Mouse (Mus musculus) hindlimb bud, embryonic 11.5 days (tissue): ENCODE data around the gene Hoxd8.

ENCODE experiments used
- DNase-seq: peaks from one replicate; pipeline ENCODE4 v3.0.0-alpha.2; 2012; ENCODE audit warnings: low read depth, low spot score; ENCODE audit errors: extremely low spot score

The Hoxd8 gene

DNA sequence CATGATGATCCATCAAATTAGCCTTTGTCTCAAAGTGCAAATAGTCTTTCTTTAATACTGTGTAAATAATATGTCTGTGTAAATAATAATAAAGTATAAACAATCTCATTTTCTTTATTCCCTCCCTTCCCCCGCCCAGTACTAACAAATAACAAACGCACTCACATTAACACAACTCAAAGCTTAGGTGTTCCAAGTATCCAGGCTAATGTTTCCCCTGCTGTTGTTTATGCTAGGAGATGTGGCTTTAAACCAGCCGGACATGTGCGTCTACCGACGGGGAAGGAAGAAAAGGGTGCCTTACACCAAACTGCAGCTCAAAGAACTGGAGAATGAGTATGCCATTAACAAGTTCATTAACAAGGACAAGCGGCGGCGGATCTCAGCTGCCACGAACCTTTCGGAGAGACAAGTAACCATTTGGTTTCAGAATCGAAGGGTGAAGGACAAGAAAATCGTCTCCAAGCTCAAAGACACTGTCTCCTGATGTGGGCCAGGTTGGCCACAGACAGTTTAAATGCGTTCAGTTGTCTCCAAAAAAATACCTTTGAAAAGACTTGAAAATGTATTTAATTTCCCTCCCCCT, 34.7 kb upstream of the Hoxd8 start:
- DNase-seq: no peak

DNA sequence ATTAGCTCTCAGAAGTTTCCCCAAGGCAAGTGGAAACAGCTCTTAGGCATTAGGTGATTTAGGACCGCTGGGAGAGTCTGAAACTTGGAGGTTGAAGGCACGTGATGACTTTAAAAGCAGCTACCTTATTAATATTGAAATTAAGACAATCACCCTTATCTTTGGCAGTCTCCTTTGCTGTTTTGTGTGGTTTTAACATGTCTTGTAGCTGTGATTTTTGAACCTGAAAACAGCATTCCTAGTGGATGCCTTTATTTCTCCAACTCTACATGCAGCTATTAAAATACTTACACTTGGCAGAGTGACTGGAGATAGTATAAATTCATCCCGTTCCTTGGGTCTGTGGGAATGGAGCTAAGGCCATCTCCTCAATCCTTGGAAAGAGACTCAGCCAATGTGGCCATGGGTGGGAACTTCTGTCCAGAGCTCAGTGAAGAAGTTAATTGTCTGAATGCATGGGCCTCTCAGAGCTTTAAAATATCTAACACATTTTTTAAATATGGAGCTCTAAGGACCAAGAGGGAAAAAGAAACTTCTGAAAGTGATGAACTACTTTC, 33.7 kb upstream of the Hoxd8 start:
- no peak for DNase-seq

DNA sequence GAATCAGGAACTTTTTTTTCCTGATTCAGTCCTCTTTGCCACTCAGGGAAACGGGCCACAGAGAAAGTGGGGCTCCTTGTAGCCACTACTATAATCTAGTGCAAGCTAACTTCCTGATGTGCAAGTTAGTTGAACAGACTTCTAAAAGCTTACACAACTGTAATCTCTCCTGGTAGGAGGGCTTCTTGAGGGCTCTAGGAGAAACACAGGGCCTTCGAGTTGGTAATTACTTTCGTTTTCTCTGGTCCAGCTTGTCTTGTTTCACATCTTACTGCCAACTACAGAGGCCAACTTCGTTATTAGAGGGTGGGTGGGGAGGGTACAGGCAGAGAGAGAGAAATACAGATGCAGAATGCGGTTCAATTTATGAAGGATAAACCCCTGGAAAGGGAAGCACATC, 32.6 kb upstream of the Hoxd8 start:
- no peak for DNase-seq

DNA sequence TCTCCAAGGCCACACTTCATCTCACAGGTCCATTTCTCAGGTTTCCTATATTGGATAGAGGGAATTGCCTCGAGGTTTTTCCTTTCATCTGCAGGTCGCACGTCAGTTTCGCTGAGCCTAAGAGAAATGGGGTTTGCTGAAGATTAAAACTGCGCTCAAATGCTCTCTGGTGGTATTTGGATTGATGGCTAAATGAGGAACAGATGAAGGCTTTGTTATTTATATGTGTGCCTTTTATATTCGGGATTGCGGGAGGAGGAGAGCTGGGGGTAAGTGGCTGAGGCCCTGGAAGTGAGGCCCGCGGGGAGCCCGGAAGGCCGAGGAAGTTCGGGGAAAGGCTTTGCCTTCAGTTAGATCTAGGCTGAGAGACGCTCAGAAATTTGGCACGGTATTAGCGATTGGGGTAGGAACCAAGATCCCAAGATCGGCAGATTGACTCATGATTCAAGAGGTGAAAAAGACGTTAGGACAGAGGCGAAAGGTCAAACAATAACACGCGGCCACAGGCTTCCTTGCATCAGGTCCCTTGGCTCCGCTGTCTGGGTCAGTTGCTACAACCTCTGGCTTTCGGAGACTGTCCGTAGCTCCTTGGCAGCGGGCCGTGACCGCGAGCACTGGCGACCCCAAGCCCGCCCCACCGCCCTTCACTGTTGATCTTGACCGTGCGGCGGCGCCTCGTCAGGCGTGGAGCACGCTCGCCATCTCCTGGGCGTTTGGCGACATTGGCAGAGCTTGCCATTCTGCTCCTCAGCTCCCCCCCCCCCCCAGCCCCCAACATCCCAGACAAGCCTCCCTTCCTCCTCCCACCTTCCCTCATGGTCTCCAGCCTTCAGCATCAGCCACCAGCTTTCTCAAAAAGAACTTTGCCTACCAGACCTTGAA, 31.7 kb upstream of the Hoxd8 start:
- no peak for DNase-seq

DNA sequence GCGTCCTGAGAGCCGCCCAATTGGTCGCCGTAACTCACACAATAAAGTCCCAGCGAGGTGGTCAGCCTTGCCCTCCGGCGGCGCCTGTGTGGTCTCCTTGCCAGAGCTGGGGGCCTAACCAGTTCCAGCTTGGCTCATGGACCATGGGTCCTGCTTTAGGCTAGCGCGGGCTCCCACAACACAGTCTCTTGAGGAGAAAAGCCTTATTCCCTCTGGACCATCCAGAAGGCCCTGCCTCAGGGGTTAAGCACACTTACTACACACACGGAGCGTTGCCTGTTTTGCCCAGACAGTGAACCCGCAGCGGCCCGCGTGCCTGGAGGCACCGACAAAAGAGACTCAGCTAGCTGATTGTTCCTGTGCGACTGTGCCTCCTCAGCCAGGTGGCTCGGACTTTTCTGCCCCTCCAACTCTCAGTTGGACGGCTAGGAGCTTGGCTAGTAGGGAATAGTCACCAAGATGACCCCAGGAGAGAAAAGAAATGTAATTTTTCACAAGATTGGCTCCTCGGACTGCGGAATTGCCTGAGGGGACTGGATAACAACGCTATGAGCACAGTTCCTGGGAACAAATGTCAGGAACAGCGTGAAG, 30.5 kb upstream of the Hoxd8 start:
- DNase-seq: no peak

DNA sequence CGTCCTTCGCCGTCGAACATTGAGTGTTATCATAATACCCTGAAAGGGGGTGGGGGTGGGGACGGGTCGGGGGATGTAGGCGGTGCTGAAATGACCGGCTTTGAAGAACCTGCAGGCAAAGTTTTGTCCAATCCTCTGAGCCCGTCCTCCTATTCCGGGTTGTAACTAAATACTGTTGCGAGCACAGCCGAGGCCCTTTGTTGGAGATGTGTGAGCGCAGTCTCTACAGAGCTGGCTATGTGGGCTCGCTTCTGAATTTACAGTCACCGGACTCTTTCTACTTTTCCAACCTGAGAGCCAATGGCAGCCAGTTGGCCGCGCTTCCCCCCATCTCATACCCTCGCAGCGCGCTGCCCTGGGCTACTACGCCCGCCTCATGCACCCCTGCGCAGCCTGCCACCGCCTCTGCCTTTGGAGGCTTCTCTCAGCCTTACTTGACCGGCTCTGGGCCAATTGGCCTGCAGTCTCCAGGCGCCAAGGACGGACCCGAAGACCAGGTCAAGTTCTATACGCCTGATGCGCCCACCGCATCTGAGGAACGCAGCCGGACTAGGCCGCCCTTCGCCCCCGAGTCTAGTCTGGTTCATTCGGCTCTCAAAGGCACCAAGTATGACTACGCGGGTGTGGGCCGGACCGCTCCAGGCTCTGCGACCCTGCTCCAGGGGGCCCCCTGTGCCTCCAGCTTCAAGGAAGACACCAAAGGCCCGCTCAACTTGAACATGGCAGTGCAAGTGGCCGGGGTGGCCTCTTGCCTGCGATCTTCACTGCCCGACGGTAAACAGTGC, 29.3 kb upstream of the Hoxd8 start, which contains the start of gene Hoxd12:
Hoxd12 (plus strand) TSS at position 133 of the 785 bp plus-strand sequence.
- no peak for DNase-seq

DNA sequence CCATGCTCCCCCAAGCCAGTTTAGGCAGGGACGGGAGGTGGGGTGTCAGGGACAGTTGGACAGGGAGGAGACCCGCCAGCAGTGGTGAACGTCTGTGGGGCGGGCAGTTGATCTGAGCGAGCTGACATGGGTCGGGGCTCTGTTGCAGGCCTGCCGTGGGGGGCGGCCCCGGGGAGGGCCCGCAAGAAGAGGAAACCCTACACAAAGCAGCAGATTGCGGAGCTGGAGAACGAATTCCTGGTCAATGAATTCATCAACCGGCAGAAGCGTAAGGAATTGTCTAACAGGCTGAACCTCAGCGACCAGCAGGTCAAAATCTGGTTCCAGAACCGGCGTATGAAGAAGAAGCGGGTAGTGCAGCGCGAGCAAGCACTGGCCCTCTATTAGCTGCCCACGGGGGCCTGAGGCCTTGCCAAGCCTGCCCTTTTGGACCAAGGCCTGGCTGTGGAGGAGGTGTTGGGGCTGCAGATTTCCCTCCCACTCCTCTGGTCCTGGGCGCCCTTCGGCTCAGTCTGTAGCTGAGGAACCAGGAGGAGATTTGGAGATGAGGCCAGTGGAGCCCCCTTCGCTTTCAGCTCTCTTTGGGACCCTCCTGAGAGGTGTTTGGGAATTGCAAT, 28.6 kb upstream of the Hoxd8 start:
- DNase-seq: no peak

DNA sequence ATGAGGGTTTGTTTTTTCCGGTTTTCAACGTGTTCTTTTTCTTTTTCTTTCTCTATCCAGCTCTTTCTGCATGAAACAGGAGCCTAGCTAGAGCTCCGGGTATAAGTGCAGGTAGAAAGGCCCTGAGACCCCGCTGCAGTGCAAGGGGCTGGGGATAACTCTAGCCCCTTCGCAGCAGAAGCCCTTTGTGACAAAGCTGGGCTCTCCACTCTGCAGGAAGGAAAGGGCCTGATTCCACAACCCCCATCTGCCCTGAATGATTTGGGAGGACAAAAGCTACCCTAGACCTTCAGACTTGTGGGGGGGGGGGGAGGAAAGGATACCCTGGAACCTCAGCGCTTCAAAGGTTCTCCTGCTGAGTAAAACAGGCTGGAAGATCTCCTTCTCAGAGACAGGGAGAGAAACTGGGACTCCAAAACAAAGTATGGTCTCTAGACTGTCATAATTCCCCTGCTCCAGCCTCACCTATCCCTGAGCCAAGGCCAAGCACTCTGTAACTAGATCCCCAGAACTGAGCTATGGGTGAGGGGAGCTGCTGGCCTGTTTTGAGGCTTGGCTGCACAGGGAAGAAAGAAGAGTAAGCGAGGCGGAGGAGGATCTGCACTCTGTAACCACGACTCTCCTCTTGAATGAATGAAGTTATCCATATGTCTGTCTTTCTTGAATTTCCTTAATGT, 27.9 kb upstream of the Hoxd8 start:
- DNase-seq: no peak

DNA sequence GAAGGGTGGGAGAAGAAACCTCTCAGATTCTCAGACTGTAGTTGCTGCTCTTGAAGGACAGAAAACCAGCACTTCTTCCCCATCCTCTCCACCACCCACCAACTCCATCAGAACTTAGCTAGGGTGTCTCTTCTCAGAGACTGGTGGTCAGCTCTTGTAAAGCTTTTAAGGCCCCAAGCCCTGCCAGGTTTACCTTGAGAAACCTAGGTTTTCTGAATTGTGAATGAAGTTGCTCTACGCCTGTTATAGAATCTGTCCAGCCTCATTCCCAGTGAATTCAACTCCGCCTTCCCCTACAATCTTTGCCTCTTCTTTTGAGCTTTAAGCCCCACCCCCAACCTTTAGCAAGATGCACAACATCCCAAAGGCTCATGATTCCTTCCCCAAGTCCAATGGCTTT, 27.3 kb upstream of the Hoxd8 start:
- DNase-seq: no peak

DNA sequence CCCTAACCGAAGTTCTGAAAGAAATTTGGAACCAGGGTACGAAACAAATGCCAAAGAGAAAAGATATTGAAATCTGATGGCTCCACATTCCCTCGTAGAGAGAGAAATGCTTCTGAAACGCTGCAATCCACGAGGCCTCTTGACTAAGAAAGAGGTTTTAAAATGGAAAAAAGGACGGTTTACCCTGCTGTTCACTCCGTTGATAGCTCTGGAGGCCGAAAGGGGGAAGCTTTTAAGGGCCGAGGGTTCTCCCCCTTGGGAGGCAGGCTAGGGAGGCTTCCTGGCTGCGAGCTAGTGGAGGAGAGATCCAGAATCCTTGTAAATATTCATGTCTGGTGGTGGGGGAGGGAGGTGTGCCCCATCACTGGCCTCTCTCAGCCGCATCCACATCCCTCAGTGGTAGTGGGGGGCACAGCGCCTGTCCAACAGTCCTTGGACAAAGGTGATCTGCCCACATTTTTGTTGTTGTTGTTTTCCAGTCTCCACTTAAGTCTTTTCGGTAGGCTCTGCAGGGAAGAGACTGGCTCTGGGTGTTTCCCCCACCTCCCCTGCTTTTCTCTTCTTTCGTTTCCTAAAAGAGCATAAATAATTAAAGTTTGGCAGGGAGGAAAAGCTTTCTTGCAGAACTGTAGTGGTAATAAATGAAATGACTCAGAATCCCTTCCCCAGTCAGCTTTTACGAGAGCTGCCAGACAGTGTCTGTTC, 25.4 kb upstream of the Hoxd8 start, which contains the start of gene Hoxd11:
Hoxd11 (plus strand) TSS at position 667 of the 705 bp plus-strand sequence.
- DNase-seq: no peak

DNA sequence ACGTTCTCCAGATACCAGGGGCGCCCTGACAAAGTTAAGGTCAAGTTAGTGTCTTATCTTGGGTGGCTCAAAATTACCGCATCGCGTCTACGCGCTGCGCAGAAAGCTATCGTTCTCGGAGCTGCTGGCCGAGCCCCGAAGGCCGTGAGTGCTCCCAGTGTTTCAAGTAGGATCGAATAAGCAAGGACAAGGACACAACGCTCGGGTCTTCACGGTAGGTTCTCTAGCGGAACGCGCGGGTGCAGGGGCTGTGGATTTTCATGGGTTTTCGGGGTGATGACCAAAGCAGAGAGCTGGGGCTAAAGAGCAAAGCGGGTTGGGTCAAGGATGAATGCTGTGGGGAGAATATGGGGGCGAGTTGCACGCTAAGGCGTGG, 24.8 kb upstream of the Hoxd8 start:
- no peak for DNase-seq

DNA sequence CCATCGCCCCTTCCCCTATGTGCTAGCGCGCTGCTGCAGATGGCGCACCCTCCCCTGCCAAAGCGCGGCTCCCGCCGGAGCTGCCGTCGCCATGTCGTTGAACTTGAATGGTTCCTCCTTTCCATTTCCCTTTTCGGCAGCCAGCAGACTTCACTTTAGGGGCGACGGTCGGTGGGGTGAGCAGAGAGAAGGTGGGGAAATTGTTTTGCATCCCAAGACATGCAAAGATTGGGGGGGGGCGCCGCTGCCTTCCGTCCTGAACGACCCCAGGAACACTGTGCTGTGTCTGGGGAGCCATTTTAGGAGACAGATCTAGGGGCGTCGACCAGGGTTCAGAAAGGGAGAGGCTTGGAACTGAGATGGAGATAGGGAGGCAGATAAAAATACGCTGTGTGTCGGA, 24.4 kb upstream of the Hoxd8 start:
- DNase-seq: no peak

DNA sequence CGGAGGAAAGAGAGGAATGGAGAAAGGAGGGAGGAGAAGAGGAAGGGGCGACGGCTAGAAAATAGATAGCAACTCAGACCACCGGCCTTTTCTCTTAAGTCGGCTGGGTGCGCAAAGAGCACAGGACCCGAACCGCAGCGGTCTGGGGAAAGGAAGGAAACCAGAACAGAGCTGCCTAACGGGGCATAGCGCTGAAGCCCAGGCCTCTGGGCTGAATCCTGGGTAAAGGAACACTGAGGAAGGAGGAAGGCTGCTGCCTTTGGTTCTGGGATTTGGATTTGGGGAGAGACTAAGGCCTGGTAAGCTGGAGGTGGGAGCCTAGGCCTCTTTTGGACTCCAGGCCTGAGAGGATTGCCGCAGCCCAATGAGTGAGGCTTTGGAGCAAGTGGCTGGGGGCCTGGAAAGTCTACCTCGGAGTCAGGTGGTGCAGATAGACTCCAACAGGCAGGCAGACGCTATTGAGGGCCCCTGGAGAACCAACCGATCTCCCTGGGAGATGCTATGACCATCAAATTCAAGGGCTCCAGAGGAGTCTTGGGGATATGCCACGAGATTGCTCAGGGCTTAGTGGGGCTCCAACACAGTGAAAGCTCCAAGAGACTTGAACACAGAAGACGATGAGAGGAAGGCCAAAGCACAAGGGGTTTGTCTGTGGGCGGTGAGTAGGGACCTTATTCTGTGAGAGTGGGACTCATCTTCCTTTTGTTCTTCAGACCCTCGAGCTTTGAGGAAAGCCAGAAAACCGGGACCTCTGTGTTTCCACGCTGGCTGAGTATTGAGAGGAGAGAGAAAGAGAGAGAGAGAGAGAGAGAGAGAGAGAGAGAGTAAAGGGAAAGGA, 23.6 kb upstream of the Hoxd8 start:
- no peak for DNase-seq

DNA sequence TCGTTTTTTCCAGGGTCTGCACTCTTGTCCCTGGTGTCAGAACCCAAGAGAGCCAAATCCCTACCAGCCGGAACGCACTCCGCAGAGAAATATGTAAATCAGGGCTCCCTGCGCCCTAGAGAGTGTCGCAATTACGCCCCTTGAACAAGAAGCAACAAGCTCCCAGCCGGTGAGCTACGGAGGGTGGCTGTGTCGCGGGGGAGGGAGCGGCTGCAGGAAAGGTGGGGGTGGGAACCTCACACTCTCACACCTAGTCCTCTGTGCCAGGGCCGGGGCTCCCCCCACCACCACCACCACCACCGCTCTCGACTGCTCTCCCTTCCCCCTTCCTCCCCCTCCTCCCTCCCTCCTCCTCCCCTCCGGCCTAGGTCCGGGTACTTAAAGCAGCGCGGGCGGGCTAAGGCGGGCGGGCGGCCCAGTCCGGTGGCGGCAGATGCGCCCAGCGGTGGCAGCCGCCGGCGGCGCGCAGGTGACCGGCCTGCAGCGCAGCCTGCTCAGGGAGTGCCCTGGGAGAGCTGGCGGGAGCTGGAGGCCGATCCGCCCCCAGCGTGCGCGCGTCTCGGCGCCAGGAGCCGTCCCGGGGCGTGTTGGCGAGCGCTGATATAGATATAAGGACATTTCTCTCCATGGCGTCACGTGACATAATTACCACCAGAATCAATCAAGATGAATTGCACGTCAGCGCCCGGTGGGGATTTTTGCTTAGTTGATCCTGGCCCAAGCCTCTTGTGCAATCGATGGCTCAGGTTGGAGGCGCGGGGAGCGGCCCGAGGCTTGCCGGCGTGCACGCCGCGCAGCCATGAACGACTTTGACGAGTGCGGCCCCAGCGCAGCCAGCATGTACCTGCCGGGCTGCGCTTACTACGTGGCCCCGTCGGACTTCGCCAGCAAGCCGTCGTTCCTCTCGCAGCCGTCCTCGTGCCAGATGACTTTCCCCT, 22.6 kb upstream of the Hoxd8 start:
- no peak for DNase-seq

DNA sequence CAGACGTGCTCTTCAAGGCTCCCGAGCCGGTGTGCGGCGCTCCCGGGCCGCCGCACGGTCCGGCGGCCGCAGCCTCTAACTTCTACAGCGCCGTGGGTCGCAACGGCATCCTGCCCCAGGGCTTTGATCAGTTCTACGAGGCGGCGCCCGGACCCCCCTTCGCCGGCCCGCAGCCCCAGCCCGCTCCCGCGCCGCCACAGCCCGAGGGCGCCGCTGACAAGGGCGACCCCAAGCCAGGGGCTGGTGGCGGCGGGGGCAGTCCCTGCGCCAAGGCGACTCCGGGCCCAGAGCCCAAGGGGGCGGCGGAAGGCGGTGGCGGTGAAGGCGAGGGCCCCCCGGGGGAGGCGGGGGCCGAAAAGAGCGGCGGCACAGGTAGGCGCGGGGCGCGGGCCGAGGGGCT, 21.6 kb upstream of the Hoxd8 start:
- no peak for DNase-seq

DNA sequence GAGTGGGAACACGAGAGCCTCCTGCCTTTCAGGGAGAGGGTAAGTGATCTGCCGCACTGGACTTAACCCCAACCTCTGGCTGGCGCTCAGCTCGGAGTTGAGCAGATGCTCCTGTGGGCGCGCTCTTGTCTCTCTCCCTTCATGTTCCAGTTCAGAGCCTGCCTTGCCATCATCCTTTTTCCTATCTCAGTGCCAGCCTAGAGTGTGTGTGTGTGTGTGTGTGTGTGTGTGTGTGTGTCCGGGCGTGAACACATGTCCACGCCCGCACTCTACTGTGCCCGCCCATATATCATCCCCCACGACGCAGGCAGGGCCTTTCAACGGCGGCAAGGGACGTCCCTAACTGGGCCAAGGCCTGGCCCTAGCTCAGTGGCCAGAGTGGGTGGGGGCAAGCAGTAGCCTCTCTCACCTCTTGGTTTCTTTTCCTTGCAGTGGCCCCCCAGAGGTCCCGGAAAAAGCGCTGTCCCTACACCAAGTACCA, 20.9 kb upstream of the Hoxd8 start:
- DNase-seq: no peak

DNA sequence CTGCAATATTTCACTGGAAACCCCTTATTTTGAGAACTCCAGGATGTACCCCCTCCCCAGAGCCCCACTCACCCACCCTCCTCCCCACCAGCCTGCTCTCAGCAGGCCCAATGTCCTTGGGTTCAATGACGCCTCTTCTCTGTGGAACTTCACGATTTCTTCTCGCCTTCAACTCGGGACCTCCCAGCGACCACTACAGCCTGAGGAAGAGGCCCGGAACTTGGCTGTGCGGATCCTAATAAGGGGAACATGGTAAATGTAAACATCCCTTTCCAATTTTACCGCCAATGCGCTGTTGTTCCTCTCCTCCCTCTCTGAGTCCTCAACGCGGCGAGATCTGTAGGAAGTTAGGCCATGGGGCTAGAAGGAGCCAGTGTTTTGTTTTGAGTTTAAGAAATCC, 20.3 kb upstream of the Hoxd8 start:
- no peak for DNase-seq
